Comparison of ENCODE assay signal across 11 mouse cellular contexts in the genomic region with DNA sequence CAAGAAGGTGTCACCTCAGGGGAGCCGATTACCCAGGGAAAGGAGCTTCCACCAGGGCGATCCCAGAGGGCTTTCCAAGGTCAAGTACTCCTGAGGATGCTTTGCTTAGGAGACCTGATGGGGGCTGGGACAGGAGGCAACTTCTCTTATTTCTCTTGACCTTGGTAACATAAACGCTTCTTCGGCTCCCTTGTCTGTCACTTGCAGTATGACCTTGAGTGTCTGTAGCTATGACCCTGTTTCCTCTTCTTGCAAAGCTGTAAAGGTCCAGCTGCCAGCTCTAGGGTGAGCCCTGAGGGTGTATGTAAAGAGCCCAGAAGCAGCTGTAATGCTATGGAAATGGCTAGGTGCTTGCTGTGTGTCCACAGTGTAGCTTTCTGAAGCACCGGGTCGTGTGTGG. TPM values are rescaled to one million over a fixed set of nuclear protein-coding genes. Genes with fewer than 3 reads are reported as not detected.
DNase-seq lines count a peak whose midpoint lies in the region; ATAC-seq lines count a peak whose summit lies in the region.
"Had no signal": no experiment of that assay in that cellular context is flagged by ENCODE, and none has a peak within 500 bp of the region (broad histone marks: within the 10 kb centered on the region; RNA-seq: fewer than 3 reads in every experiment).

No protein-coding gene starts in this region.

- 85% methylated on average over 6 of the region's 6 CpGs for WGBS in forebrain, embryonic 13.5 days
- WGBS in forebrain, embryonic 16.5 days, result 91% methylated on average over 6 of the region's 6 CpGs
- WGBS in kidney, embryonic 16.5 days, result 40% methylated on average over 6 of the region's 6 CpGs
- 72% methylated on average over 6 of the region's 6 CpGs for WGBS in intestine, embryonic 16.5 days

- no peak for DNase-seq in kidney, postnatal 4 days
- DNase-seq in 416B (ENCODE audit: low read depth), result peak; percentile 51
- no peak for DNase-seq in spleen, postnatal 14 days (ENCODE audit: low spot score in 2 of 2)
- DNase-seq in cerebellum, postnatal 4 days (ENCODE audit: low spot score in 2 of 2), result no peak
- DNase-seq: cerebellum, postnatal 25 days had no signal

- peak overlapping the region; percentile 77; the same call in 1 of the 2 replicates for H3K4me2 ChIP-seq in forebrain, embryonic 13.5 days
- H3K4me2 ChIP-seq in forebrain, embryonic 16.5 days (ENCODE audit: low read length), result no peak overlapping the region
- H3K4me2 ChIP-seq in kidney, embryonic 16.5 days (replicated peaks; ENCODE audit: low read depth, low read length), result peak overlapping the region; percentile 88
- H3K4me2 ChIP-seq in intestine, embryonic 16.5 days (ENCODE audit: low read depth, low read length), result 0 out of 2 replicates have a peak overlapping the region, but pooled peaks have one; percentile 80

- H3K36me3 ChIP-seq in forebrain, embryonic 13.5 days (ENCODE audit: poor library complexity, severe bottlenecking), result no peaks in the 10 kb centered on the region
- H3K36me3 ChIP-seq in forebrain, embryonic 16.5 days (ENCODE audit: control insufficient read depth, insufficient read depth), result no peaks in the 10 kb centered on the region
- H3K36me3 ChIP-seq in kidney, embryonic 16.5 days (ENCODE audit: insufficient read depth, low read length), result no peaks in the 10 kb centered on the region
- H3K36me3 ChIP-seq in intestine, embryonic 16.5 days (ENCODE audit: control insufficient read depth, insufficient read depth, low read length), result no peaks in the 10 kb centered on the region
- H3K36me3 ChIP-seq: forebrain, embryonic 15.5 days had no signal

- no peaks in the 10 kb centered on the region for H3K27me3 ChIP-seq in forebrain, embryonic 13.5 days
- H3K27me3 ChIP-seq in forebrain, embryonic 16.5 days (replicated peaks; ENCODE audit: control insufficient read depth, insufficient read depth, low read length), result no peaks in the 10 kb centered on the region
- no peaks in the 10 kb centered on the region for H3K27me3 ChIP-seq in kidney, embryonic 16.5 days (ENCODE audit: insufficient read depth, low read length)
- H3K27me3 ChIP-seq in intestine, embryonic 16.5 days (replicated peaks; ENCODE audit: control insufficient read depth, insufficient read depth, low read length), result no peaks in the 10 kb centered on the region
- H3K27me3 ChIP-seq: forebrain, embryonic 15.5 days had no signal

- peaks cover 24% of the 10 kb centered on the region for H3K4me1 ChIP-seq in forebrain, embryonic 13.5 days
- H3K4me1 ChIP-seq in forebrain, embryonic 16.5 days (replicated peaks; ENCODE audit: control insufficient read depth, insufficient read depth, low read length), result peaks cover 9% of the 10 kb centered on the region
- peaks cover 39% of the 10 kb centered on the region for H3K4me1 ChIP-seq in kidney, embryonic 16.5 days (ENCODE audit: insufficient read depth, low read length)
- peaks cover 27% of the 10 kb centered on the region for H3K4me1 ChIP-seq in intestine, embryonic 16.5 days (ENCODE audit: control insufficient read depth, insufficient read depth, low read length)

- no peak overlapping the region for H3K4me3 ChIP-seq in forebrain, embryonic 13.5 days
- H3K4me3 ChIP-seq in forebrain, embryonic 16.5 days (replicated peaks; ENCODE audit: low read length), result no peak overlapping the region
- no peak overlapping the region for H3K4me3 ChIP-seq in kidney, embryonic 16.5 days (ENCODE audit: low read length)
- H3K4me3 ChIP-seq in intestine, embryonic 16.5 days (ENCODE audit: low read length), result no peak overlapping the region

- no peak overlapping the region for H3K9ac ChIP-seq in forebrain, embryonic 13.5 days
- no peak overlapping the region for H3K9ac ChIP-seq in forebrain, embryonic 16.5 days (replicated peaks; ENCODE audit: low read depth, low read length)
- H3K9ac ChIP-seq in kidney, embryonic 16.5 days (replicated peaks; ENCODE audit: low read length), result peak overlapping the region; percentile 41; the same call in 1 of the 2 replicates
- H3K9ac ChIP-seq in intestine, embryonic 16.5 days (ENCODE audit: low read depth, low read length), result no peak overlapping the region

- H3K9me3 ChIP-seq in forebrain, embryonic 13.5 days (replicated peaks), result 0 out of 2 replicates have a peak, but pooled peaks cover 4% of the 10 kb centered on the region
- H3K9me3 ChIP-seq in forebrain, embryonic 16.5 days (ENCODE audit: control insufficient read depth, low read length), result 0 out of 2 replicates have a peak, but pooled peaks cover 2% of the 10 kb centered on the region
- H3K9me3 ChIP-seq in kidney, embryonic 16.5 days (ENCODE audit: low read length), result no peaks in the 10 kb centered on the region
- H3K9me3 ChIP-seq in intestine, embryonic 16.5 days (ENCODE audit: control insufficient read depth, low read length), result no peaks in the 10 kb centered on the region
- H3K9me3 ChIP-seq: forebrain, embryonic 15.5 days had no signal

- no peak for ATAC-seq in forebrain, embryonic 13.5 days
- no peak for ATAC-seq in forebrain, embryonic 16.5 days
- ATAC-seq in kidney, embryonic 16.5 days (ENCODE audit: low FRiP score, low TSS enrichment), result no peak
- no peak for ATAC-seq in intestine, embryonic 16.5 days
- ATAC-seq: forebrain, embryonic 15.5 days had no signal

- H3K27ac ChIP-seq in forebrain, embryonic 13.5 days, result no peak overlapping the region
- no peak overlapping the region for H3K27ac ChIP-seq in forebrain, embryonic 16.5 days (ENCODE audit: low read length)
- H3K27ac ChIP-seq in kidney, embryonic 16.5 days (ENCODE audit: low read length), result 0 out of 2 replicates have a peak overlapping the region, but pooled peaks have one; percentile 18
- H3K27ac ChIP-seq in intestine, embryonic 16.5 days (ENCODE audit: low read length), result no peak overlapping the region
- H3K27ac ChIP-seq: liver, embryonic 14.5 days had no signal

RNA-seq across cellular contexts. Expression of a gene that starts 1.1 kb away (rescaled TPM):
- 1.4 and 1.9 TPM in 2 replicates for polyA plus RNA-seq in forebrain, embryonic 13.5 days (2015; fragmentation: Nextera tagmentation; extraction: Ambion mirVana)
- 1.7 and 2.4 TPM in 2 replicates for polyA plus RNA-seq in forebrain, embryonic 16.5 days (2015; fragmentation: Nextera tagmentation; extraction: Ambion mirVana)
- polyA plus RNA-seq in kidney, embryonic 16.5 days (2015; fragmentation: Nextera tagmentation; extraction: Ambion mirVana), result 5.5 and 6.2 TPM in 2 replicates
- 7.1 and 7.3 TPM in 2 replicates for polyA plus RNA-seq in intestine, embryonic 16.5 days (2015; fragmentation: Nextera tagmentation; extraction: Ambion mirVana)
